Comparison of ENCODE assay signal across 23 mouse cellular contexts in the genomic region with DNA sequence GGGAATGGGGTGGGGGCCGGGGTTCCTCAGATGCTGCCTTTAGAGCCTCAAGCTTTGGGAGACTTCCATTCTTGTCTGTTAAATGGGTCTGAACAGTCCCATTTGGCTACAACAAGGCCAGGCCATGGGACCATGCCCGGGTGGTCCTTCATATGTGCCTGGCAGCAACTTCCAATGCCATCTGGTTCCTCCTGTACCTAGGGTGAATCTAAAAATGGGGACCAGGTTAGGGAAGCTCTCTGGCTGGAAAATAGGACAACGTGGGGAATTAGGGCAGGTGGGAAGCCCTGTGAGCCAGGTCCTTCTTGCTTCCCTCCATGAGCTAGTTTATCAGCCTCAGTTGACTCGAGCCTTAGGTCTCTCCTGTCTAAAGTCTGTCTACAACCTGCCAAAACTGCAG. TPM values are rescaled to one million over a fixed set of nuclear protein-coding genes. Genes with fewer than 3 reads are reported as not detected.
"Had no signal": no experiment of that assay in that cellular context is flagged by ENCODE, and none has a peak within 500 bp of the region (broad histone marks: within the 10 kb centered on the region; RNA-seq: fewer than 3 reads in every experiment).

No protein-coding gene starts in this region.

- DNase-seq: kidney, adult 8-10 months; kidney, postnatal 25 days; layer of hippocampus, adult 9-11 months; liver; lung, adult 2 months; lung, postnatal 14 days; lung, postnatal 4 days; midbrain, embryonic 14.5 days; right cerebral cortex, adult 18-20 months; right cerebral cortex, postnatal 14 days; right cerebral cortex, postnatal 4 days; thymus, adult 2 months; thymus, postnatal 14 days had no signal

- H3K4me3 ChIP-seq: layer of hippocampus, adult 2 months; limb, embryonic 10.5 days; limb, embryonic 13.5 days; liver, embryonic 12.5 days; liver, embryonic 15.5 days had no signal

- H3K27ac ChIP-seq: limb, embryonic 10.5 days; limb, embryonic 13.5 days; liver, embryonic 12.5 days; liver, embryonic 15.5 days; stomach, postnatal 0 days had no signal

- H3K4me1 ChIP-seq: limb, embryonic 13.5 days; liver, embryonic 12.5 days; liver, embryonic 15.5 days had no signal

RNA-seq across cellular contexts. Expression of gene Npcd, which starts 23.0 kb away (rescaled TPM):
- polyA plus RNA-seq: kidney, embryonic 16.5 days; large intestine, adult 2 months; limb, embryonic 10.5 days; liver, embryonic 12.5 days; liver, embryonic 15.5 days; midbrain, embryonic 11.5 days; midbrain, embryonic 14.5 days; neural tube, embryonic 11.5 days; stomach, postnatal 0 days had no signal
